Mouse (Mus musculus) megakaryocyte, embryonic 14.5 days (primary cell): ENCODE measurements around the gene Hyal3.

ENCODE experiments used
- FLI1 ChIP-seq: IDR thresholded peaks from 2 replicates; pipeline ENCODE4 v1.6.1; 2012; ENCODE audit warnings: low read length, inconsistent platforms, mixed read lengths
- GATA1 ChIP-seq: IDR thresholded peaks from 3 replicates; pipeline ENCODE4 v1.6.1; 2012; ENCODE audit warnings: mixed read lengths, low read length, inconsistent platforms, borderline replicate concordance

- TF ChIP-seq GATA1, result no peak
- TF ChIP-seq FLI1, result no peak
Measured at GRCm38 (mm10) chr9:107578587-107578986, 2.0 kb upstream of the Hyal3 start, which contains the start of gene Naa80.
